Mouse (Mus musculus): ENCODE data around the gene Ceacam5.

The Ceacam5 gene

DNA sequence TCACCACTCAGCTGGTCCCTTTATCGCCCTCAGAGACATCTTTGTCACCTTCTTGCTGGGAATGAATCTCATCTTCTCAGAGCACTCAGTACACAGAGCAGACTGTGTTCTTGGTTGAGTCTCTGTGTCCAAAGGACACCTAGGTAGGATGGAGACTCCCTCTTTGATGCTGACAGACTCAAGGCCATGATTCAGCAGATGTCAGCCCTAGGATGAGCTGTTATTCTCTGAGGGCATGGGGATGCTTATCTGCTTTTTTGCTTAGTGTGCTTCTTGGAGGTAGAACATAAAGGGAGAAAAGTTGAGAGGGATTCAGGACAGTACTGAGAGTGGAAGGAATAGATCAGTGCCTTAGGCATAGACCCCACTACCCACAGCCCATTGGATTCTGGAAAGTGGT, at the start of gene Ceacam5:
Gene Ceacam5, plus strand, starts transcription at position 301 of the 400 bp plus-strand sequence.
- no peak for DNase-seq (ENCODE audit: low read depth, low spot score)

Measured in CD4-positive, CD25-positive, alpha-beta regulatory T cell, adult 2 months (primary cell).